17 mouse cellular contexts compared by ENCODE assay signal in genomic region chr10:19424030-19424429, GRCm38 (mm10).
"Had no signal": no experiment of that assay in that cellular context is flagged by ENCODE, and none has a peak within 500 bp of the region (broad histone marks: within the 10 kb centered on the region; RNA-seq: fewer than 3 reads in every experiment).

No protein-coding gene starts in this region.

- H3K36me3 ChIP-seq: lung, embryonic 15.5 days; midbrain, embryonic 13.5 days; midbrain, embryonic 15.5 days; neural tube, embryonic 12.5 days; stomach, embryonic 15.5 days had no signal

- H3K9me3 ChIP-seq: lung, embryonic 15.5 days; midbrain, embryonic 15.5 days; neural tube, embryonic 12.5 days; stomach, embryonic 15.5 days had no signal

- H3K27me3 ChIP-seq: lung, embryonic 15.5 days; midbrain, embryonic 13.5 days; midbrain, embryonic 15.5 days; neural tube, embryonic 12.5 days; stomach, embryonic 15.5 days had no signal

- H3K27ac ChIP-seq: lung, embryonic 15.5 days; macrophage; midbrain, embryonic 13.5 days; midbrain, embryonic 15.5 days; neural tube, embryonic 12.5 days; stomach, embryonic 15.5 days; stomach, postnatal 0 days had no signal

- H3K4me3 ChIP-seq: lung, embryonic 15.5 days; megakaryocyte, embryonic 14.5 days; midbrain, embryonic 13.5 days; midbrain, embryonic 15.5 days; neural tube, embryonic 12.5 days; stomach, embryonic 15.5 days had no signal

- H3K4me2 ChIP-seq: lung, embryonic 15.5 days; midbrain, embryonic 11.5 days; midbrain, embryonic 13.5 days; midbrain, embryonic 15.5 days; neural tube, embryonic 12.5 days; stomach, embryonic 15.5 days had no signal

- DNase-seq: lung, adult 2 months; lung, postnatal 14 days; lung, postnatal 36 days; right cerebral cortex, postnatal 14 days; thymus, adult 2 months; thymus, postnatal 25 days; thymus, postnatal 4 days had no signal

- ATAC-seq: lung, postnatal 0 days; midbrain, embryonic 13.5 days; midbrain, embryonic 15.5 days had no signal

- H3K4me1 ChIP-seq: lung, embryonic 15.5 days; midbrain, embryonic 13.5 days; midbrain, embryonic 15.5 days; neural tube, embryonic 12.5 days; stomach, embryonic 15.5 days had no signal

- H3K9ac ChIP-seq: lung, embryonic 15.5 days; midbrain, embryonic 13.5 days; midbrain, embryonic 15.5 days; neural tube, embryonic 12.5 days; stomach, embryonic 15.5 days had no signal
